Mouse (Mus musculus): ENCODE results near the gene Kmt2a.
"Not testable (repeated sequence)": the region's sequence is repeated elsewhere in the genome, so short reads cannot be mapped to it uniquely, and the experiment has no call there.

Gene Kmt2a

DNA sequence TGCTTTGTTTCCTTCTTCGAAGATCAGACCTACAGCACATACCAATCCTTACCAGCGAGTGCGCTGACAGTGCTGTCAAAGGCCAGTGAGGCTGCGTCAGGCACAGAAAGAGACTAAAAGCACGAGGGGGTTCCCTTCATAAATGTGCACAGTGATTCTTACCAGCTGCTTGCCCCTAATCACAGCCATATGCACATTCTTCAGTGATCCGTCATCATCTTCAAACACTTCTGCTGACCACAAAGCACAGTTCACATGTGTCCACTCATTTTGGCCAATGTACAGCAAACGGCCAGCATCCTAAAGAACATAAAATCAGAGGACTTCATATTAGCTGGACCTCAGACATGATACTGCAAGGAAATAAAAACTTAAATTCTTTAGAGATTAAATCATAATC, 54.4 kb downstream of the Kmt2a start:
- DNase-seq (ENCODE audit: extremely low read depth, insufficient read length, low spot score), result no peak

- DNase-seq (ENCODE audit: extremely low read depth, insufficient read length, low spot score), result no peak
These were observed 60.9 kb downstream of the Kmt2a start for GRCm38 (mm10) chr9:44819920-44820827.

GRCm38 (mm10) chr9:44817522-44817921, 63.6 kb downstream of the Kmt2a start:
- no peak for DNase-seq (ENCODE audit: extremely low read depth, insufficient read length, low spot score)

DNA sequence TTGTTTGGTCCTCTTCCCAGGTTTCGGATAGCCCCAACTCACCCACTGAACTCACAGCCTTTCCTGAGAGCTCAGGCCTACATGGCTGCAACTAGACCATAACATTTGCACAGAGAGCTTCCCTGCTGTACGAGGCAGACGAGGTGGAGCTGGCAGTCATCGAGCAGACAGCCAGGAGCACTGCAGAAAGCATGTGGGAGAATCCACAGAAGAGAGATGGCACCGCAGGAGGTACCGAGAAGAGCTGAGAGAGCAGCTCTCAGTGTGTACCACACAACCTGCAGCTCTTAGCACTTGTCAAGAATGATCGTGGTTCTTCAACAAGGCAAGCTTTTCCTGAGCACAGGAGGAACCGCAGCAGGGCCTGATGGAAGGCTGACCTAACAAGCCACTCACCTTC, 66.9 kb downstream of the Kmt2a start:
- no peak for DNase-seq (ENCODE audit: extremely low read depth, insufficient read length, low spot score)

GRCm38 (mm10) chr9:44810316-44810715, 70.8 kb downstream of the Kmt2a start:
- no peak for DNase-seq (ENCODE audit: extremely low read depth, insufficient read length, low spot score)

DNA sequence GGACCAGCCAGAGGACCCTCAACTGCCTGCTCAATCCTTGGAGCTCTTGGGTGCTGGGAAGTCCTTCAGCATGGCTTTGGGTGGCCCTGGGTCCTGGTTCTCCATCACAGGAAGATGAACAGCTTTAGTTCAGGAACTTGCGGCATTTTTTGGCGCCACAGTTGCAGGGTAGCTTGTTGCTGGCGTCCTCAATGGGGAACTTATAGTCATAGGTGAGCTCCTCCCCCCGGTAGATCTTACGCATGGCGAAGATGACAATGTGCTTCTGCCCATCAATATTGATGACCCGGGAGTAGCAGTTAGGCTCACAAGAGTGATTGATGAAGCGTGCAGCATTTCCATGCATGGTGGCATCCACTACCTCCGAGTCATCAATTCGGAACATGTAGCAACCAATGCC, 73.3 kb downstream of the Kmt2a start:
- no peak for DNase-seq (ENCODE audit: extremely low read depth, insufficient read length, low spot score)

DNA sequence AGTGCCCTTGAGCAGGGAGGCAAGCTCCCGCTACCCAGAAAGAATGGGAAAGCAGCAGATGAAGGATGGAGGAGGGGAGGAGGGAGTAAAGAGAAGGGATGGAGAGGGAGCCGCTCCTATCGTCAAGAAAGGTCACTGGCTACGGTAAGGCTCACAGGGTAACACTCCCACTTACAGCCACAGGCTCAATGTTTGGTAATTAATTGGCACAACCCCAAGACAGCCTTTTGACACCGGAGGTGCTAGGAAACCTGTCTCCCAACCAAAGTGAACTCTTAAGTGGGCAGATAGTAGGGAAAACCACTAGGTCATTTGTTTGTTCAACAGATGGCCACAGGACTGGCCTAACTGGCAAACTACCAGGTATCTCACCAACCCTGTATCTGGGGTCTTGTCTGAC, 74.0 kb downstream of the Kmt2a start:
- DNase-seq (ENCODE audit: extremely low read depth, insufficient read length, low spot score), result no peak

GRCm38 (mm10) chr9:44805536-44805935, 75.6 kb downstream of the Kmt2a start:
- DNase-seq (ENCODE audit: extremely low read depth, insufficient read length, low spot score), result no peak

- DNase-seq (ENCODE audit: extremely low read depth, insufficient read length, low spot score), result no peak
These were observed 76.4 kb downstream of the Kmt2a start for GRCm38 (mm10) chr9:44804678-44805077.

DNA sequence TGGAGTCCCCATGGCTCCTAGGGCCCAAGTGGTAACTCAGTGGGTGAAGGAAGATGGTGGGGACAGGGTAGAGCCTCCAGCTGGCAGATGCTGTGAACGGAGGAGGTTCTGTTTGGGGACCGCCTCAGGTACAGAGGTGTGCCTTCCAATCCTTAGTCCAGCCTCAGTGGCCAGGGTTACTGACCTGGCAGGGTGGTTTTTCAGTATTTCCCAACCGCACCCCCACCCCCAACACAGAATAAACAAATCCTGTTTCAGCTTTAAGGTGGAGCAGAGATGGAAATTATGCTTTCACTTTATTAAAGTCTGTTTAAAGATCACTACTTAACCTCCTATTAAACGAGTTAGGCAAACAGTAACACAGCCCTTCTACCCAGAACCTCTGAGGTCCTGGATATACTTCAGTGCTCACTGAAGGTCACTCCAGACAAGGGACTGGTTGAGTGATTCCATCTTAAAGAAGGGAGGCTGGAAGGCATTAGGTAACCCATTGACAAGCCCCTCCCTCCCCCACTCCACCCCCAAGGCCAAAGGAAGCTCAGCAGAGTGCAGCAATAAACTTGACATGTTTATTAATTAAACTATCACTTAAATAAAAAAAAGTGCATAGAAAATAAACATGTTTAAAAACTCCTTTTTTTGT, 78.2 kb downstream of the Kmt2a start, which contains the start of gene Ttc36:
Gene Ttc36 (minus strand): TSS at position 265 of the 643 bp plus-strand sequence.
- DNase-seq (ENCODE audit: extremely low read depth, insufficient read length, low spot score), result no peak

GRCm38 (mm10) chr9:44801669-44802068, 79.4 kb downstream of the Kmt2a start:
- no peak for DNase-seq (ENCODE audit: extremely low read depth, insufficient read length, low spot score)

GRCm38 (mm10) chr9:44799958-44800324, 81.2 kb downstream of the Kmt2a start:
- no peak for DNase-seq (ENCODE audit: extremely low read depth, insufficient read length, low spot score)

DNA sequence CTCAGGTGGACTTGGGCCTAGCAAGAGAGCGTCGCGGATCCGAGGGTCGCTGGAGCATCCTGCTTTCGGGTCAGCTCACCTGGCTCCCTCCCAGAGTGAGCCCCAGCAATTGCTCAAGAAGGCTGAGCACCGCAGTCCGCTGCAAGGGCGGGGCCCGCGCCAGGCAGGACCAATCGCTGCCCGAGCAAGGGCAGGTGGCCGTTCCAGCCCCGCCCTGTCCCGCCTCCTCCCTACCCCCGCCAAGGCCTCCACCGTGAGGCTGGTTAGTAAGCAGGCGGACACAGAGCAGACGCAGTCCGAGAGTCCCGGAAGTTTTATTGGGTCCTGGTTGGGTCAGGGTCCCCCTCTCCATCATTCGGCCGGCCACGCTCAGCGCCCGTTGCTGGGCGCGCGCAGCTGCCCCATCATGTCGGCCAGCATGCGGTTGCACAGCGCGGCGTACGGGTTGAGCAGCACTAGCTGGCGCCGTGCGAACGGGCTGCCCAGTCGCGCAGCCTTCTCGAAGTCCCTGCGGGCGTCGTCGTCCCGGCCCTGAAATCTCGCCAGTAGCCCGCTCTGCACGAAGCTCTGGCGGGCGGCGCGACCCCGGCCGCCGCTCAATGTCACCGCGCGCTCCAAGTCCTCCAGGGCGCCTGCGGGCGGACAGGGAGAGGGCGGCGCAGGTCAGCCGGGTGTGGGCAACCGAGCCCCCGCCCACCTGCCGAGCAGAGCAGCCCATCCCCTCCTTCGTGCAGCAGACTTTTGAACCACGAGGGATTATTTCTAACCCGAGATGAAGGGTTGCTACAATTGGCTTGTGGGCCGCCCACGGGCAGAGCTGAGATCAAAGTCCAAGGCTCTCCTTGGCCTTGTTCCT, 81.8 kb downstream of the Kmt2a start, which contains the start of gene Tmem25:
Gene Tmem25 (minus strand): TSS at position 206 of the 856 bp plus-strand sequence.
- no peak for DNase-seq (ENCODE audit: extremely low read depth, insufficient read length, low spot score)

GRCm38 (mm10) chr9:44798298-44798697, 82.8 kb downstream of the Kmt2a start:
- no peak for DNase-seq (ENCODE audit: extremely low read depth, insufficient read length, low spot score)

GRCm38 (mm10) chr9:44792842-44793241, 88.3 kb downstream of the Kmt2a start:
- DNase-seq (ENCODE audit: extremely low read depth, insufficient read length, low spot score), result no peak

- DNase-seq (ENCODE audit: extremely low read depth, insufficient read length, low spot score), result peak; percentile 95
These were observed 108.1 kb downstream of the Kmt2a start for GRCm38 (mm10) chr9:44772750-44773651.

- DNase-seq (ENCODE audit: extremely low read depth, insufficient read length, low spot score), result no peak
These were observed 108.7 kb downstream of the Kmt2a start for GRCm38 (mm10) chr9:44772392-44772749.

GRCm38 (mm10) chr9:44771376-44771775, 109.7 kb downstream of the Kmt2a start:
- DNase-seq (ENCODE audit: extremely low read depth, insufficient read length, low spot score), result no peak

DNA sequence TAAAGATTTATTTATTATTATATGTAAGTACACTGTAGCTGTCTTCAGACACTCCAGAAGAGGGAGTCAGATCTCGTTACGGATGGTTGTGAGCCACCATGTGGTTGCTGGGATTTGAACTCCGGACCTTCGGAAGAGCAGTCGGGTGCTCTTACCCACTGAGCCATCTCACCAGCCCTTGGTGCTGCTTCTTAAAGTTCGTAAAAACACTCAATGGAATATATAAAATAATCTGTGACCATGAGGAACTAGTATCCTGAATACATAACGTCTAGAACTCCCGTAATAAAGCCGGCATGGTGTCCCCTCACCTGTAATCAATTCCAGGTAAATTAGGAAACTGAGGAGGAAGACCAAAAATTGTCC, 113.1 kb downstream of the Kmt2a start:
- DNase-seq (ENCODE audit: extremely low read depth, insufficient read length, low spot score), result not testable (repeated sequence)

Measured in 3134 (cell line).